Mouse (Mus musculus): ENCODE data around the gene Chst12.
"Not testable (repeated sequence)": the region's sequence is repeated elsewhere in the genome, so short reads cannot be mapped to it uniquely, and the experiment has no call there.

The Chst12 gene

DNA sequence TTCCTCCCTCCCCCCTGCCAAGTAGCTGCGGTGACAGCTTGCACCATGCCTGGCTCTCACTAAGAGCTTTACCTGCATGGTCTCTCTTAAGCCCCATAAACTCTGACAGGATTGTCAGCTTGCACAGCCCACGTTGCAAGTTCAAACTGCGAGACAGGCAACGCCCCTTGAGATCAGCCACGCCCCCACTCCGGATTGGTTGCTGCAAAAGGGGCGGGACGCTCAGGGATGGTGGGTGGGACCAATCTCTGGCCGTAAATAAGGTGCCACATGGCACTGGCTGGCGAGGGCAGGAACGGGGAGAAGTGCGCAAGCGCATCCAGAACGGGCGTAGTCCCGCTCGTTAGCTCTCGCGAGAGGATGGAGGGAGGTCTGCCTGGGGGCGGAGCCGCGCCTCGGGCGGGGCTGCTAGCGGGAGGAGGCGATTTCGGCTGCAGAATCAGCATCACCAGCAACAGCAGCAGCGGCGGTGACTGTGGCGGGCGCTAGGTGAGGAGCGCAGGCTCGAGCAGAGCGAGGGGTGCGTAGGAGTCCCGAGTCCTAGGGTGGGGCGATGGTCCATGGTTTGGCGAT, at the start of gene Chst12:
TSS of gene Chst12 (plus strand) at position 343 of the 573 bp plus-strand sequence.
- peak; percentile 99 for DNase-seq

DNA sequence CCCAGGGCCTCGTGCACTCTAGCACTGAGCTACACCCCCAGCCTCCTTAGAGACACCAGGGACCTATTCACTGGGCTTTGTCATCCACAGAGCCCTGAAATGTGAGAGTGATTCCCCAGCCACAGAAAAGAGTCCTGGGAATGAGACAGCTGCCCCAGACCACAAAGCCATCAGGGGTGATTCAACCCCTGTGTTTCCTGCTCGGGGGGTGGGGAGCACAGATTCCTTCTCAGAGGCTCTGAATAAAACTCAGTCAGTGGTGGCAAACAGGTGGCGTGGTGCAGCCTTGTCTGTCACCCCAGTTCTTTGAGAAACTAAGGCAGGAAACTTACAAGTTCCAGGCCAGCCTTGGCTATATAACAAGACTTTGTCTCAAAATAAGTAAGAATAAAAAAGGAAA, 43.9 kb upstream of the Chst12 start:
- no peak for DNase-seq

DNA sequence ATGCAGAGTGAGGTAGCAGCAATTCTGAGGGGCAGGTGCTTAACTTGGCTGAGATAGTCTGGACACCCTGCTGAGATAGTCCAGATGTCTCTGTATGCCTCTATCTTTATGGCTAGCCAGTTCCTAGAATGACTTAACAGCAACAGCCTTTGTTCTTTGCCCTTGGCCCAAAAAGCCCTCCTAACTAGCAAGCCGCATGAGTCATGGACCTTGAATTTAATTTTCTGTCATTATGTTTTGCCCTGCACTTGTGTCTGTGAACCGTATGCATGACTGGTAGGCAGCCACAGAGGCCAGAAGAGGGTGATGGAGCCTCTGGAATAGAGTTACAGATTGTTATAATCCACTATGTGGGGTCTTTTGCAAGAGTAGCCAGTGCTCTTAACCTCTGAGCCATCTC, 42.2 kb upstream of the Chst12 start:
- not testable (repeated sequence) for DNase-seq

DNA sequence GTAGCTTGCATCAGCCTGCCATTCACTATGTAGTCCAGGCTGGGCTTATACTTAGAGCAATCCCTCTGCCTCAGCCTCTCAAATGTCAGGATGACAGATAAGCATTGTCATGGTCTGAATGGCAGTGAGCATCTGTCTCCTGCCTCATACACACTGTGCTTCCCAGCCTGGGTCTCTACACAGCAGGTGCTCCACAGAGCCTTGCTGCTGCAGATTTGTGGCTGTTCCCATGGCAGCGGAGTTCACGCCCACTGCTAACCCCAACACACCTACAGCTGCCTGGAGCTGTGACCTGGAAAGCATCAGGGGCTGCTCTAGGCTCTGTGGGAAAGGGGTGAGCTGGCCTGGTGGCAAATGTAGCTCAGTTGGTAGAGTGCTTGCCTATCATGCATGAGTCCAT, 40.4 kb upstream of the Chst12 start:
- no peak for DNase-seq

DNA sequence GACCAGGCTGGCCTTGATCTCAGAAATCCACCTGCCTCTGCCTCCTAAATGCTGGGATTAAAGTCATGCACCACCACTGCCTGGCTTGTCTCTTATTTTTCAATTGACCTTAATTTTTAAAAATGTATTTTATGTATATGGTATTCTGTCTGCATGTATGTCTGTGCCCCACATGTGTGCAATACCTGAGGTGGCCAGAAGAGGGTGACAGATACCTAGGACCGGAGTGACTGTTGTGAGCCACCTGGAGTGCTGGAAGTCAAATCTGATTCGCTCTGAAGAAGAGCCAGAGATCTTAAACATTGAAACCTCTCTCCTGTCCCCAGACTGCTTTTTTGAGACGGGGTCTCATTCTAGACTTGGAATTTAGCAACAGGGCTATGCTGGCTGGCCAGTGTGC, 33.0 kb upstream of the Chst12 start:
- DNase-seq, result peak in 1 of 2 experiments; percentile 7

DNA sequence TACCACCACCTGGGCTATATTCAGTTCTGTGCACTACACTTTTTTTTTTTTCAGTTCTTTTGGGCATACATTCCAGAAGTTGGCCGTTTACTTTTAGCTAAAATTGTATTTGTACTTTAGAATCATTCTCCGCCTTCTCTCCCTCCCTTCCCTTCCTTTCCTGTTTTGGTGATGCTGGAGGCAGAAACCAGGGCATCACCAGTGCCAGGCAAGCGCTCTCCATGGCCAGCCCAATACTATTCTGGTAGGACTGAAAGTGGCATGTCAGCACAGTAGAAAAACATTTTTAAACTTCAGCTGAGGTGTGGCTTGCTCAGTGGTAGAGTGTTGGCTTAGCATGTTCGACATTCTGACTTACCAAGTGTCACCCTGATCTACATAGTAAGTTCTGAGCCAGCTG, 23.9 kb upstream of the Chst12 start:
- no peak for DNase-seq

DNA sequence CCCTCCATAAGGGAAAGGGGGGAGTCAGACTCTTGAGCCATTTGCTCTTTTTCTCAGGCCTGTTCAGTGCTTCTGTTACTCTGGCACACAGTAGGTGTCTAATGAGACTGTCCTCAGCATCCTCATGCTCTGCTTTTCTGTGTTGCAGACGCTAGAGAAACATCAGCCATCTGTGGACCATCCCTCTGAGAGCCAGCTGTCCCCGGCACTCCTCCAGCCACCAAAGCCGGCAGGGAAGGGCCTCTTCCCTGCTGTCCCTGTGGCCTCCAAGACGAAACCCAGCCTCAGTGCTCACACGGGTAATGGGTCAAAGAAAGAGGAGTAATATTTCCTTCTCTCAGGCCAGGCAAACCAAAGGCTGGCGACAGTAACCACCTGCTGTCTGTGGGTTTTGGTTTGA, 14.2 kb upstream of the Chst12 start:
- no peak for DNase-seq

DNA sequence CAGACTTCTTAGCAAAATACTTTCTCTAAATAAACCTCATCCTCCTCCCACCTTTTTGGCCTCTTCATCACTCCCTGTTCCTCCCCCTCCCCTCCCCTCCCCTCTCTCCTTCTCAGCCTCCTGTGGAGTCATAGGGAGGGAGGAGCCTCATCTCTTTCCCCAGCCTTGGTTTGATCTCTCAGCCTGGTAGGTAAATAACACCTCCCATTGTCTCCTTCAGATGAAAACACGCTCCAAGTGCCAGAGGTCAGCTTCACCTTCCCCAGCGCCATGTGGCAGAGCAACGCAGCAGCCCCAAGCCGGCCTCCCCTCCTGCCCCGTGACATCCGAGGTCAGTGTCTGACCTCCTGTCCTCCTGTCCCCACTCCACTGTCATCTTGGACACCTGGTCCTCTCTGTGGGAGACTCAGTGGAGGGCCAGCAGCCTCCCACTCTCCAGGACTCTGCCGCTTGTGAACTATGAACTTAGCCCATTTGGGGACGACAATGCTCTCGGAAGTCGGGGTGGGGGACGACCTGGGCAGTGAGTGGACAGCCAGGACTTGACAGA, 12.6 kb upstream of the Chst12 start:
- DNase-seq, result no peak

DNA sequence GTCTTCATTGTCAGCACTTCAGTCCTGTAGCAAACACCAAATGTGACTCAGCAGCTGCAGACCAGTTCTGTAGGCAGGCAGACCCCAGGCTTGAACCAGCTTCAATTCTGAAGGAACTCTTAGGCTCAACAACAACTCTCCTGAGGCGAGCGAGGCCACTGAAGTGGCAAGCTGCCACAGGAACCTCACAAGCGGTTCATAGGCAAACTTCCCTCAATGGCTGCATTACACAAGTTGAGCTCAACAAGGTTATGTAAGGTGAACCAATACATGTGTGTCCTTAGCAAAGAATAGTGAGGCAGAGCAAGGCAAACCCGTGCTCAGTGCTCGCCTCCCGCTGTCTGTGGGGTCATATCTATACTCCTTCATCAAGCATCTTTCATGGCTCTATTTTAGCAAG, 7.2 kb upstream of the Chst12 start:
- DNase-seq, result no peak

DNA sequence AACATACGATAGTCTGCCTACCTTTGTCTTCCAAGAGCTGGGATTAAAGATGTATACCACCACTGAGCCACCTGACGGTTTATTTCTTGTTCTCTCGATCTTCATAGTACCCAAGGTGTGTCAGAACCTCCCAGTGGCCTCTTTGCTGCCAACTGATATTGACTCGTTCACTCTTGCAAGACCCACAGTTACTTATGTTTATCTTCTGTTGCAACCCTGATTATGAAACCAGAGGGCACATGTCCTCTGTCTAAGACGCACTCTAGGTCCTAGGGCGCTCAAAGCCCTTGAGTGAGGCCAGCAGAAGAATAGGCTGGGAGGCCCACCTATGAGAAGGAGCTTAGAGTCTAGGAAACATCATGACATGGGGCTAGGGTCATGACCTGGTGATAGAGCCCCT, 4.6 kb upstream of the Chst12 start:
- DNase-seq, result no peak

DNA sequence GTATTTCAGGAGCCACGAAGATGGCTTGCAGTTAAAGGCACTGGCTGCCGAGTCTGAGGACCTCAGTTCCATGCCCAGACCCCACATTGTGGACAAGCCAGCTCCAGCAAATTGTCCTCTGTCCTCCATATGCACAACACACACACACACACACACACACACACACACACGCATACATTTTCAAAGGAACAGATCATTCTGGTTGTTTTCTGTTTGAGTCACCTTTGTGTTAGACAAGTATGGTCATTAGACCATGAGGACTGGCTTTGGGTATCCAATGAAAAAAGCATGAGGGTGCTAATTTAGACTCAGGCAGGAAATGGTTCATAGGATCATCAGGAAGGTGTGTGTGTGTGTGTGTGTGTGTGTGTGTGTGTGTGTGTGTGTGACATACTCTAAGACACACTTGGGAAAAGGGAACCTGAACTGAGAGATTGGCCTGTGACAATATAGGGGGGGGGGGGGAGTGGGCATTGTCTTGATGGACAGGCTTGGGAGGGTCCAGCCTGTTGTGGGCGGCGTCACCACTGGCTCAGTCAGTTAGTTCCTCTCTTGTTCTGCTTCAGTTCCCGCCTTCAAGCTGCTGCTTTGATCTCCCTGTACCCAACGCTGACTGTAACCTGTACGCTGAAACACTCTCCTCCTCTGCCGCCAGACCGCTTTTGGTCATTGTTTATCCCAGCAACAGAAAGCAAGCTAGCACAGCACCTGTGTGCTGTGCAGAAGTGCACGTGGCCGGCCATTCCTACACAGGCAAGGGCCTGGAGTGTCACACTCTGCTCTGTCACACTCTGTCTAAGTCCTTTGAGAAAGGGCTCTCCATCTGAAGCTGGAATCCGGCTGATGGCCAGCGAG, 3.1 kb upstream of the Chst12 start:
- peak in 1 of 2 experiments; percentile 43 for DNase-seq

DNA sequence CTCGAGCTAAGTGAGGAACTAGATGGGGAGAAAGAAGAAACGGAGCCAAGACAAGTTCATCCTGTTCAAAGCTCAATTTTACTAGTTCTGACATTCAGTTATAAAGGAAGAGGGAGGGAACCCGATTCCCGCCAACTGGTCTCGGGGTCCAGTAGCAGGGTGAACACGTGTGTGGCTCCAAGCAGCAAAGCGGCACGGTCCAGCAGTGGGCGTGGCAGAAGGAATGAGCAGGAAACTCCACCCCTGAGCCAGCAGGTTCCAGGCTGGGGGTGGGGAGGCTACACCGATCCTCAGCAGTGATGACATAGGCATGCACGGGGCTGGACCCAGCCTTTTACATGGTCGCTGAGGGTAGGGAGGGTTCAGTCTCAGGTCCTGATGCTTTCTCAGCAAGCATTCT, 2.4 kb upstream of the Chst12 start:
- not testable (repeated sequence) for DNase-seq

DNA sequence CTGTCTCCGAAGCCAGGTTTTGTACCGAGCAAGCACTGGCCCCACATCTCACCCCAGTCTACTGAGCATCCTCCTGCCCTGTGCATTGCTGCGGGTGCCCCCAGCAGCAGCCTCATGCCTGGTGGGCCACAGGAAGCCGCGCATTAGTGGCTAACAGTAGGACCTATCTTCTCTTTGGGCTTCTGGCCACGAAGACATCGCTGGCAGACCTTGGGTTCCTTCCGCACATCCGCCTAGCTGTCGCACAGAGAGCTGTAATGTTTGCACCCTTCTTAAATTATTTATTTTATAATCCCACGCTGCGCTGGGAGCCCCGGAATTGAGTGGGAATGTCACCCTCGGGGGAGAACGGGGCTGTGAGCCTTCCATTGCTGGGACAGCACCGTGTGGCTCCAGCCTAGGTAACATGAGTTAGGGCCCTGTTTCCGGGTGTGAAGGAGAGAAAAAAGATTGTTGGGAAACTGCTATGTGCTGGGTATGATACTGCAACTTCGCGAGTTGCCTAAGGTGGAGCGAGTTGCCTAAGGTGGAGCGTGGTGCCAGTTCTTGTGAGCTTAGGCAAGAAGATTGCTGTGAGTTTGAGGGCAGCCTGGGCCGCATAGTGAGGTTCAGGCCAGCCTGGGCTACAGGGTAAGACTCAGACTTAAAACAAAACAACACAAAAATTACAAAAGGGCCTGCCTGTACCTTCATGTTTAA, 895 bp downstream of the Chst12 start:
- no peak for DNase-seq

DNA sequence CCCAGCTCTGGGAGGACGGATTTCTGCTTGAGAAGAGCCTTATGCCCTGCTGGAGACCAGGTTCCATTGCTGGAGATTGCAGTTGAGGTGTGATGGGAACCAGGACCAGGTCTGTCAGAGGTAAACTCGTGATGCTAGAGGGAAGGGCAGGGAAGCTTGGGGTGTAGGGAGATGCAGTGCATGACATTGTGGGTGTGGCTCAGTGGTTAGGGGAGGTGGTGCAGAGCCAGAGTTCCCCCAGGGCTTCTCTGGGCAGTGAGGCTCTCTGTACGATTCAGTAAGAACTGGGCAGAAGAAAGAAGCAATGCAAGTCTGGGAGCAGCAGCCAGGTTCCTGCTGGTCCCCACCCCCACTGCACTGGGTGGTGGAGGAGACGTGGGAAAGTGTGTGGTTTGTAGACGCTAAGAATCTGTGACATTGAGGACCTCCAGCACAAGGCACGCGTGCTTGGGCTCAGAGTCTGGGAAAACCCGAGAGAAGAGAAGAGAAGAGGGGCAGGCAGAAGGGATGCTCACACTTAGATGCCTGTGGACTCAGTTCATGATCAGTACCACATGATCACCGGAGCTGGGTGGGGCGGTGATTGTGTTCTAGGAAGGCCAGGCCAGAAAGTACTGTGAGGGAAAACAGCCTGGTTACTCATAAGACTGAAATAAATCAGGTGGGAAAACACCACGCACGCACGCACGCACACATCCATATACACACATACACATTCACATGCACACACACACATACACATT, 2.3 kb downstream of the Chst12 start:
- no peak for DNase-seq

DNA sequence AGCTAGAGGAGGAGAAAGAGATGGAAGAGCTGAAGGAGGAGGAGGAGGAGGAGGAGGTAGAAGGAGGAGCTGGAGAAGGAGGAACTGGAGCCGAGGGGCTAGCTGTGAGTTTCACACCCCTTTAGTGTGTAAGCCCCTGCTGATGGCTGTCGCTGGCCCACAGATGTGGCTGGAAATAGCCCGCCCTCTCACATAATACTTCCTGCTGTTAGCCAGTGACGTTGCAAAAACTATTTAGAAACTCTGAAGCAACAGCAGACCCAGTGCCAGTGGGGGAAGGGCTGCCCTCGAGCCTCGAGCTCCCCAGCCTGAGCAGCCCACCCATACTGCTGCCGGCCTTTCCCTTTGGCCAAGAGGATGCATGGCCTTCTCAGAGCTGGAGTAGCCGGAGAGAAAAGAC, 3.3 kb downstream of the Chst12 start:
- DNase-seq, result peak in 1 of 2 experiments; percentile 27

DNA sequence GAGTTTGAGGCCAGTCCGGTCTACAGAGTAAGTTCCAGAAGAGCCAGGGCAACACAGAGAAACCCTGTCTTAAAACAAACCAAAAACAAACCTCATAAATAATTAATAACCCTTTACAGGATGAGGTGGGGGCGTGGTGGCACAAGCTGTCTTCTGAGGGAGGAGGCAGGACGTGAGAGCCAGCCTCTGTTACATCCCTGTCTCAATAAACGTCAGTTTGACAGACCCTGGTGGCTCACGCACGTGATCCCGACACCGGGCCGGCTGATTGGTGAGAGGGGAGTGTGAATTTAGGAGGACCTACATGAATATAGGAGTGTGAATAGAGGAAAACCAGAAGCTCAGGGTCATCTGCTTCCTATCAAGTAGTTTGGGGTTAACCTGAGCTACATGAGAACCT, 3.9 kb downstream of the Chst12 start:
- no peak for DNase-seq

DNA sequence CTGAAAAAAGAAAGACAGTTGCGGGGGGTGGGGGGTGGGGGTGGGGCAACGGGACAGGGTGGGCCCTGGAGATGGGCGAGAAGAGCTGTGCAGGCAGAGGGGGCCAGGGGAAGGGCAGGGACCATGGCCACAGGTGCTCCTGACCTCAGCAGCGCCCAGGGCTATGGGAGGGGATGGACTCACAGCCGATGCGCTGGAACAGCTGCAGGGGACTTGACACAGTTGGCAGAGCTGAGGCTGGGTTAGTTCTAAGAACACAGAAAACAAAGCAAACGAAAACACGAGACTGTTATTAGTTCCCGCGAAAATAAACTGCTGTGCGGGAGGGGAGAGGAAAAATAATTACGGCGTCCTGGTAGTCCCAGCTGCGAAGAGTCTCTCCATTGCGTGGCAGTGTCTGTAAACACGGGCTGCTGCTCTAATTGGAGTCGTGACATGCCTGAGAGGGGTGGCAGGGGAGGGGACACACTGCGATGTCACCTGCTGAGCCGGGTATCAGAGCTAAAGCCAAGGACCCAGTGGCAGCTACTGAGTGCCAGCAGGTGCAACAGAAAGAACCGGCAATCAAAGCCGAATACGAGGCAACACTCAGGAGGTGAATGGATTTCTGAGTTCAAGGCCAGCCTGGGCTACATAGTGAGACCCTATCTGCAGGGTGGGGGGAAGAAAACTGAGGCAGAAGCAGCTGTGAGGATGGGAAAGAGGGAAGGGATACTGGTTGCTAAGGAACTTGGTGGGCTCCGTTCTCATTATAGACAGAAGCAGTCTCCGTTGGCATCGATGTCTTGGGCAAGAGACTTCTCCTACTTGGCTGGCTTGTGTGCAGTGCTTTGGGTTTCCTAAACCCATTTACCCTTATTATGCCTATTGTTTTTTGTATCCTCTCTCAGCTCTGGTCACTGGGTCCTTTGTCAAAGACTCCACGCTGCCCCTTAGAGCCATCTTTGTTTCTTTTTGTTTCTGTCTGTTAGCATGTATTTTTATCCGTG, 5.0 kb downstream of the Chst12 start:
- no peak for DNase-seq

DNA sequence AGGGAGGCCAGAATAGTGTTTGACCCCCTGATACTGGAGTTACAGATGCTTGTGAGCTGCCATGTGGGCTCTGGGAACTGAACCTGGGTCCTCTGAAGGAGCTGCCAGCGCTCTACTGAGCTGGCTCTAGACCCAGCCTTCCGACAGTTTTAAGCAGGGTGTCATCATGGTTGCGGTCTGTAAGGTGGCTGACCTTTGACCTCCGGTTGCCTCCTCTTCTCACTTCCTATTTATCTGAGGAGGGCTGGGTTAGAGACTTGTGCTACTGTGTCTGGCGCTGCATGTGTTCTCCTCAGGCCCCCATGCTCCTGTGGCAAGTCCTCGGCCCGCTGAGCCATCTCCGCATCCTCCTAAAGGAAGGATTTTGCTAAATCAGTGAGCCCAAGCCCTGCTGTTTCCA, 8.6 kb downstream of the Chst12 start:
- DNase-seq, result no peak

DNA sequence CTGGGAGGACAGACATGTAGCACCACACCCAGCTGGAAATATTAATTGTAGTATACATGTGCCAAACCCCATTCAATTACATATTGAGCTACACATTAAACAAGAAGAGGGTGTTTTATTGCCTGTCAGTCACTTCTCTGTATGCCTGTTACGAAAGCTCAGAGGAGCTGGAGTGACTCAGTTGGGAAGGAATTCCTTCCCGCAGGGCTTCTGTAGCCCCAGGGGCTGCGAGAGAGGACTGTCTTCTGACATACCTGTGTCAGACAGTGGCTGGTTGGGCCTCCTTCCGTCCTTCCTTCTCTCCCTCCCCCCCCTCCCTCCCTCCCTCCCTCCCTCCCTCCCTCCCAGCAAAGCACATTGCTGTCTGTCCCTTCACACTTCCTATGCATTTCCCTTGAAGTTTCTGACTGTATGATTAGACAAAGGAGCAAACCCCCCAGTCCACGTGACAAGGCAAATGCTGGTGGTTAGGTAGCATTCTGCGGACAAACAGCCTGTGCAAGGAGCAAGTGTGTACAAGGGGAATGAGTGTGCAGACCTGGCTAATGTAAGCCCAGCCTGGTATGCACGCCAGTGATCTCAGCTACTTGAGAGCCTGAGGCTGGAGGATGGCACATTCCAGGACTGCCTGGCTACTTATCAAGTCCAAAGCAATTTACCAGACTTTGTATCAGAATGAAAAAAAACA, 9.6 kb downstream of the Chst12 start:
- DNase-seq, result no peak

DNA sequence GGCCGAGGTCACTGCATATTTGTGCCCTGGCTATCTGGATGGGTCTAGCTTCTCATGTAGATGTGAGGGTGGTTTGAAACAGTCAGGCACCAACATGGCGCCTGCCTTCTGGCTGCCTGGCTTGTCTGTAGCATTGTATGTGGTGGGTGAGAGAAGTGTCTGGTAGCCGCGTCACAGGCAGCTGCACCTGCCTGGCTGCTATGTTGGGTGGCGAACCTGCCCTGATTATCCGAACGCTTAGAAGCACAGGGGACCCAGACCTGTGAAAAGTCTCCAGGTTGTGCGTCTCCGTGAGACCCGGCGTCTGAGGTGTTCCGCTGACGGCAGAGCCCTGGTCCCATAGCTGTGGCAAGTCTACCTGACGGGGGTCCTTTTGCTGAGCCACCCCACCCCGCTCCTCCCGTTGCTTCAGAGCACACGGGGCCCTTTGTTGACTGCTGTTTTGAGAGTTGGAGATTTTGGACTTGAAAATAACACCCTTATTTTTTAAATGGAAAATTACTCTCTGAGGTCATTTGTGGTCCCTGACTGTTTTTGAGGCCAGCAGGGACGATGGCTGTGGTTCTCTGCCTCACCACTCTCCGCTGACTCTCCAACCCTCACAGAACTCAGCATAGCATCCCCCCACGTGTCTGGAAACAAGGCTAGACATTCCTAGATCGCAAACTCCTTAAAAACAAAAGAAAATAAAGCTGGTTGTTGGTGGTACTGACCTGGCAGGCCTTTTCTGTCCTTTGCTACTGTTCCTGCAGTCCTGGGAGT, 12.0 kb downstream of the Chst12 start:
- no peak for DNase-seq

Data from spleen, adult 18-20 months (tissue).